Mouse (Mus musculus) midbrain, embryonic 16.5 days (tissue): ENCODE data around the gene Ccdc194. TPM values are rescaled to one million over a fixed set of nuclear protein-coding genes. Genes with fewer than 3 reads are reported as not detected.
"Not testable (repeated sequence)": the region's sequence is repeated elsewhere in the genome, so short reads cannot be mapped to it uniquely, and the experiment has no call there.

Experiments
- ATAC-seq: fragments of 200-750 bp; cut with Nextera tagmentation; 2 replicates; pipeline ENCODE4 v1.8.0; 2017; ENCODE audit warnings: moderate TSS enrichment
- H3K27ac ChIP-seq: fragments of 300-500 bp; sonication (generic); 2 replicates; pipeline ENCODE4 v1.5.1; 2014; ENCODE audit warnings: mild to moderate bottlenecking, low read length, mixed read lengths
- H3K27me3 ChIP-seq: fragments of 300-500 bp; sonication (generic); 2 replicates; pipeline ENCODE4 v1.6.1; 2014; ENCODE audit warnings: low read depth, low read length, mixed read lengths; ENCODE audit not compliant: control insufficient read depth, insufficient read depth
- H3K36me3 ChIP-seq: fragments of 300-500 bp; sonication (generic); 2 replicates; pipeline ENCODE4 v1.6.1; 2014; ENCODE audit warnings: mild to moderate bottlenecking, low read length, moderate library complexity, mixed read lengths; ENCODE audit not compliant: control insufficient read depth, insufficient read depth
- H3K4me1 ChIP-seq: fragments of 300-500 bp; sonication (generic); 2 replicates; pipeline ENCODE4 v1.6.1; 2014; ENCODE audit warnings: mild to moderate bottlenecking, low read length, mixed read lengths; ENCODE audit not compliant: control insufficient read depth, insufficient read depth
- H3K4me2 ChIP-seq: fragments of 300-500 bp; sonication (generic); 2 replicates; pipeline ENCODE4 v1.6.1; 2014; ENCODE audit warnings: mild to moderate bottlenecking, low read length, mixed read lengths
- H3K4me3 ChIP-seq: fragments of 300-500 bp; sonication (generic); 2 replicates; pipeline ENCODE4 v1.5.1; 2014; ENCODE audit warnings: low read depth, mild to moderate bottlenecking, low read length, moderate library complexity, mixed read lengths
- H3K9ac ChIP-seq: fragments of 300-500 bp; sonication (generic); 2 replicates; pipeline ENCODE4 v1.6.1; 2014; ENCODE audit warnings: low read depth, low read length, mixed read lengths
- H3K9me3 ChIP-seq: fragments of 300-500 bp; sonication (generic); replicated peaks from 2 replicates; pipeline ENCODE4 v1.6.1; 2014; ENCODE audit warnings: mild to moderate bottlenecking, low read length, mixed read lengths; ENCODE audit not compliant: control insufficient read depth, poor library complexity, severe bottlenecking
- WGBS: fragments of 180-500 bp; shearing (Covaris S2); extraction: QIAGEN DNeasy Blood & Tissue Kit; methylation state at CpG from one replicate; pipeline ENCODE4 v1.1.7; 2014; 5-methylcytosine and 5-hydroxymethylcytosine counted together
- polyA plus RNA-seq: library from polyadenylated mRNA; unstranded; fragments of >200 nt; fragmentation: Nextera tagmentation; extraction: Ambion mirVana; gene quantifications from 2 replicates; pipeline ENCODE4 v1.2.1, GENCODE M21; 2015

Gene Ccdc194
- polyA plus RNA-seq, 1 experiment from 2014 or later = not detected

DNA sequence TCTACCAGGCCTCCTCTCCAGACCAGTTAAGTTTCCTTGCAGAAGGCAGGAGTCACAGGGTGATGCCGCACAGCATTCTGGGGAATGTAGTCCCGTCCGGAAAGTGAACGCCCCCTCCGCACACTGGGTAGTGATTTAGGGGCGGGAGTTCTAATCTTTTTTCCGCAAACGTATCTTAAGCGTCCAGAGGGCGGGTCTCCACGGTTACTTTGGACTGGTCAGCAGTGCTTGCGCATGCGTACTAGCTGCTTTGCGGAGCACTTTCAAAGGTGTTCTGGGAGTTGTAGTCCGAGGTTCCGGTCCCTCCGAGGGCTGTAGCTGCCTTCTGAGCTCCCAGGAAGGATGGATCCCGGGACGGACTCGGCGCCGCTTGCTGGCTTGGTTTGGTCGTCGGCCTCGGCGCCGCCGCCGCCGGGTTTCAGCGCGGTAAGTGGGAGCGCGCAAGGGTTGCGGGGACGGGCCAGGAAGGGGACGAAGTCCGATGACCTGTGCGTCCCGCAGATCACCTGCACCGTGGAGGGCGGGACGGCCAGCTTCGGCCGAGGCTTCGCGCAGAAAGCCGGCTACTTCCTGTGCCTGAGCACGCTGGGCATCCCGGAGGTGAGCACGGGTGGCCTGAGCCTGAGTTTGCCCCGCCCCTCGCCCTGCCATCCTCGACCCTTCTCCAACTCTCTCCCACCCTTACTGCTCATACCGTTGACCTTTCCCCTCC is 17.3 kb upstream of the Ccdc194 start, which contains the start of gene Mvb12a:
Mvb12a (plus strand) TSS at position 291 of the 712 bp plus-strand sequence.
- H3K9me3 ChIP-seq = no peaks in the 10 kb centered on the region
- ATAC-seq = peak; percentile 95
- H3K4me3 ChIP-seq = peak within 1 kb of the TSS; percentile 50
- H3K9ac ChIP-seq = peak within 1 kb of the TSS; percentile 68
- peak within 1 kb of the TSS; percentile 72 for H3K4me2 ChIP-seq
- H3K36me3 ChIP-seq = peaks cover 9% of the 10 kb centered on the region
- peaks cover 10% of the 10 kb centered on the region; the same call in 1 of the 2 replicates for H3K27me3 ChIP-seq
- under 1% methylated on average over 50 of the region's 55 CpGs for whole genome bisulfite sequencing
- peak within 1 kb of the TSS; percentile 5; the same call in 1 of the 2 replicates for H3K27ac ChIP-seq
- H3K4me1 ChIP-seq = peaks cover 6% of the 10 kb centered on the region

DNA sequence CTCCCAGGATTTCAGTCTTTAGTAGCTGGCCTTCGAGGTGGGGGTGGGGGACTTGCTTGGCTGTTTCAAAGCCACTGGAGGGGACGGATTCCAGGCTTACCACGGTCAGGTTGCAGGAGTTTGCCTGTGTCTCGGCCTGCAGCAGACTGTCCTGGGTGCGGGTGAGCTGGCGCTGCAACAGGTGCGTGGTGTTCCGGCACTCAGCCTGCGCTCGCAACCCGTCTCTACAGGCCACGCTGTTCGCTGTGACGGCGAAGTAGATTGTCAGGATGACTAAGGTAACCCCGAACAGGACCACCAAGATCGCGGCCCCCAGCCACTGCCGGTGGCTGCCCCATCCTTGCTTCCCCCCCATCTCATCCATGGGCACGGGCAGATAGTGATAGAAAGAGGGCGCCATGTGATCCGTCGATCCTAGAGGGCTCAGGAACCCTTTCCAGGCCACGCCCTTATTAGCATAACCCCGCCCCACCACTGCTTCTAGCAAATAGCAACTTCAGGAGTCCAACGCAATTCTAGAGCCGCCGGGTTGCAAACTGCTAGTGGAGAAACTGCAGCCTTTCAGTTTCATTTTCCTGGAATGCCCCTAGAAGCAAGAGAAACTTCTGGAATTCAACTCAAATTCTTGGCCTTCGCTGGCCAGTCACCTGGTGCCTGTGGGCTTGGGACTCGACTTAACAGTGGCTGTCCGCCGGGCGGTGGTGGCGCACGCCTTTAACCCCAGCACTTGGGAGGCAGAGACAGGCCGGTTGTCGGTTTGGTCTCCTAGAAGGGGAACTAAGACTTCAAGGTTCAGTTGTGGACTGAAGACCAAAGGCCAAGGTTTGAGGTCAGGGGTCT is 11.7 kb upstream of the Ccdc194 start, which contains the start of gene Bst2:
Bst2 (minus strand) TSS at position 429 of the 840 bp plus-strand sequence.
- Histone ChIP-seq H3K4me2 (peak within 1 kb of the TSS; percentile 47), H3K9me3 (no peaks in the 10 kb centered on the region), H3K27ac (no peak within 1 kb of the TSS), H3K27me3 (peaks cover 23% of the 10 kb centered on the region), H3K36me3 (no peaks in the 10 kb centered on the region), H3K4me1 (peaks cover 7% of the 10 kb centered on the region; the same call in 1 of the 2 replicates), H3K4me3 (peak within 1 kb of the TSS; percentile 22), H3K9ac (0 out of 2 replicates have a peak within 1 kb of the TSS, but pooled peaks have one; percentile 7)
- WGBS = 3% methylated on average over 37 of the region's 37 CpGs
- no peak for ATAC-seq

DNA sequence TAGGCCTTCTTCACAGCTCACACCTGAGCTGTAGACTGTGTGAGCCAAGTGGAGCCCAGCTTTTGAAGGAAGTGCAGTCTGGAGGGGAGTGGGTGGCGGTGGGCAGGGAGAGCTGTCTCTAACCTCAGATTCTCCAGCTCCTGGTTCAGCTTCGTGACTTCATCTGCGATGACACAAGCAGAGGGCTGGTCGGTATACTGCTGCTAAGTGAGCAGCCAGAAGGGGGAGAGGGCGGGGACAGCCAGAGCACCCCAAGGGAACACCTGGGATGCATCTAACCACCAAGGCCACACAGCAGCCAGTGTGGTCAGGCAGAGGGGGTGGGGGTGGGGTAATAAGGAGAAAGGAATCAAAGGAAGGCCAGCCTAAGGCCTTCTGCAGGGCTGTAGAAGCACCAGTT is 10.2 kb upstream of the Ccdc194 start:
- H3K9me3 ChIP-seq = no peaks in the 10 kb centered on the region
- no peaks in the 10 kb centered on the region for H3K36me3 ChIP-seq
- H3K9ac ChIP-seq = no peak overlapping the region
- no peak for ATAC-seq
- H3K27ac ChIP-seq = no peak overlapping the region
- no peak overlapping the region for H3K4me2 ChIP-seq
- H3K4me3 ChIP-seq = no peak overlapping the region
- WGBS = 71% methylated on average over 5 of the region's 5 CpGs
- H3K27me3 ChIP-seq = peaks cover 23% of the 10 kb centered on the region
- peaks cover 7% of the 10 kb centered on the region; the same call in 1 of the 2 replicates for H3K4me1 ChIP-seq

DNA sequence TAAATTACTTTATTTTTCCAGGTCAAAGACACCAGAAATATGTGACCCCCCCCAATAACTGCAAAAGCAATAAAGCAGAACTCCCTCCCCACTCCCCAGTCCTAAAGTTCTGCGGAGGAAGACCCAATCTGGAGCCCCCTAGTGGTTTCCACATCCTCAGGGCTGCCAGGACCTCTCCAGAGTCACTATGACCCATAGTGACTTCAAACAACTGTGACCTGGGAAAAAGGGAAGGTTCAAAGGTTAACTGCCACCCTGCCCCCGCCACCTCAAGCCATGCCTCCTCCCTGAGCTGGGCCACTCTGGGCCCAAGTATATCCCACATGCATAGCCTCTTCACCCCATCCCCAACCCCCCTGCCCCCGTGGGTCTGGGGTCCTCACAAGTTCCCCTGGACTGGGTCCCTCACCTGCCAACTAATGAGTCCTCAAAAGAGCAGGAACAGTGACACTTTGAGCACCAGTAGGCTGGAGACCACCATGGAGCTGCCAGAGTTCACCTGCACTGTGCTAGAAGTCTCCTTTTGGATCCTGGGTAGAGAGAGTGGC is 8.8 kb upstream of the Ccdc194 start:
- no peak overlapping the region for H3K9ac ChIP-seq
- ATAC-seq = no peak
- no peaks in the 10 kb centered on the region for H3K36me3 ChIP-seq
- H3K4me3 ChIP-seq = no peak overlapping the region
- H3K4me1 ChIP-seq = peaks cover 7% of the 10 kb centered on the region; the same call in 1 of the 2 replicates
- 40% methylated on average over 3 of the region's 3 CpGs for WGBS
- no peak overlapping the region for H3K27ac ChIP-seq
- H3K9me3 ChIP-seq = no peaks in the 10 kb centered on the region
- no peak overlapping the region for H3K4me2 ChIP-seq
- H3K27me3 ChIP-seq = peaks cover 20% of the 10 kb centered on the region

DNA sequence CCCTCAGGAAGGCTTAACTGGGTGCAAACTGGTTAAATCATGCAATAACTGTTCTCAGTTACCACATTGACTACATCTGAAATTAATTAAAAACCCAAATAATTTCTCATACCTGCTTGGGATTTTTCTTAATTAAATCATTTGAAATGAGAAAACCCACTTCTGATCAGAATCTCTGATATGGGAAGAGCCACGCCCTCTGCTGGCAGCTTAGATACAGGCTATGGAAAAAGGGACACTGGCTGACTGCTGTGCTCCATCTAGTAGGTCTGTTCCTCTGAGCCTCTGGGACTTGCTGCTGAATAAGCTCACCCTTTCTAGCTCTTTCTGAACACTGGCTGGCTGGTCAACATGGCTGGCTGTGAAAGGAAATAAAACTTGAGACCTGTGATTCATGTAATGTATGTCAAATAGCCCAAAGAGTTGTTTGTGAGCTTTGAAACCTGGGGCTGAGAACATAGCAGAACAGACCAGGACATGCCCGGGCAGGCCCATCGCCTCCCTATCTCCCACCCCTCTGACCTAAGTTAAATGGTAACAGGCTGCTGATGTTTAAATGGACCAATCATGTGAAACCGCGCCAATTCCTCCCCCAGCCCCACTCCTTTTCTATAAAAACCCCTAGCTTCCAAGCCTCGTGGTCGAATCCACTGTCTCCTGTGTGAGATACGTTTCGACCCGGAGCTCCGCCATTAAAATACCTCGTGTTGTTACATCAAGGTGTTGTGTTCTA is 5.4 kb upstream of the Ccdc194 start:
- not testable (repeated sequence) for H3K9me3 ChIP-seq, H3K9ac ChIP-seq, H3K27ac ChIP-seq, H3K4me2 ChIP-seq, H3K4me1 ChIP-seq, H3K36me3 ChIP-seq, ATAC-seq, H3K4me3 ChIP-seq
- H3K27me3 ChIP-seq = peaks cover 13% of the 10 kb centered on the region
- WGBS = 71% methylated on average over 5 of the region's 12 CpGs

DNA sequence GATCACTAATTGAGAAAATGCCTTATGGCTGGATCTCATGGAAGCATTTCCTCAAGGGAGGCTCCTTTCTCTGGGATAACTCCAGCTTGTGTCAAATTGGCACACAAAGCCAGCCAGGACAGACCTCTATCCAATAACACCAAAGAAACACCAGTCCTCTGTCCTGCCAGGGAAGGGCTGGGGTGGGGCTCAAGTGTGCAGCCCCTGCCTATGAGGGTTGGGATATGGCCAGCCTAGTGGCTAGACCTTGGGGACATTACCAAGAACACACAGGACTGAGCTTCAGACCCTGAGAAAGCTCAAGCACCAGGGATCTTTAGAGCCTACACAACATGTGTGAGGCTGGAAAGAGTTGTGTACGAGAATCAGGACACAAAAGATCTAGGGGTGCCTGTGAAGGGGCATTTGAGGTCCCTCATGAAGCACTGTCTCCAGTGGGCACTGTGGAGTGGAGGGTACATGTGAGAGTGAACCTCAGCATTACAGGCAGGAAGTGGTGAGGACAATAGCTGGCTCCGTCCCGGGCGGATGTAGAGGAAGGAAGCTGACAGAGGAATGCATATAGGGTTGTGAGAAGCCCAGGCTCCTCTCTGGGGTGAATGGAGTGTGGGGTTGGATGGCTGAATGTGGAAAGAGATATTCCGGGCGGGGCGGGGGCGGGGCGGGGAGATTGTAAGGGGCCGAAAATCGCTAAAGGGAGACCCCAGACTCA is 3.0 kb upstream of the Ccdc194 start:
- Histone ChIP-seq H3K4me1 (peaks cover 3% of the 10 kb centered on the region; the same call in 1 of the 2 replicates), H3K36me3 (no peaks in the 10 kb centered on the region), H3K9ac (no peak overlapping the region), H3K27ac (no peak overlapping the region), H3K27me3 (peaks cover 22% of the 10 kb centered on the region), H3K4me2 (no peak overlapping the region), H3K4me3 (no peak overlapping the region), H3K9me3 (no peaks in the 10 kb centered on the region)
- no peak for ATAC-seq
- 89% methylated on average over 11 of the region's 11 CpGs for WGBS

DNA sequence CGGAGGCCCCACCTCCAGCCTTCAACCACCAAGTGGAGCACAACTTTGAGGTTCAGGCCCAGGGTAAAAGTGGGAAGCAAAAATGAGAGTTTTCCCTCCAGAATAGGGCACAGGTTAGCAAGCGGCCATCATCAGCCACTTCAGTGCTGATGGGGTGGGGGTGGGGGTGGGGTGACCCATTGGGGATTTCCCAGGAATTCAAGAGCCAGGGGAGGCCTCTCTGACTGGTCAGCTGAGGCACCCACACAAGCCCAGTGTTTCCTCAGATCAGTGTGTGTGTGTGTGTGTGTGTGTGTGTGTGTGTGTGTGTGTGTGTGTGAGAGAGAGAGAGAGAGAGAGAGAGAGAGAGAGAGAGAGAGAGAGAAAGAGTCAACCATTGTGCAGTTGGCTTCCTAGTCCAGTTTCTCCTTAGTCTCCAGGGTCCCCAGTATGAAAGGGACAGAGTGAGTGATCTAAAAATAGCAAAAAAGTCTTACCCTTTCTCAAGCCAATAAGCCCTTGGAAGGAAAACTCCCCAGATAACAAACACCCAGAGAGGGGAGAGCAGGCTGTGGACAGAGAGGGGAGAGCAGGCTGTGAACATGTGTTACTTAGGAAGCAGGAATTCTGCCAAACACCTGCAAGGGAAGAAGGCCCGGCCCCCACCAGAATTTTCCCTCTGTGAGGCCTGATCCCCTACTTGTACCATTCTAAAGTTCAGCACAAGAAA is 1.8 kb upstream of the Ccdc194 start:
- peaks cover 3% of the 10 kb centered on the region; the same call in 1 of the 2 replicates for H3K4me1 ChIP-seq

More for the DNA sequence above, 1.8 kb upstream of the Ccdc194 start:
- Histone ChIP-seq H3K27ac (no peak overlapping the region; the same call in 1 of the 2 replicates), H3K36me3 (no peaks in the 10 kb centered on the region), H3K9me3 (no peaks in the 10 kb centered on the region), H3K4me3 (no peak overlapping the region), H3K9ac (no peak overlapping the region), H3K4me2 (no peak overlapping the region), H3K27me3 (peaks cover 22% of the 10 kb centered on the region)
- no peak for ATAC-seq
- WGBS = 44% methylated on average over 3 of the region's 3 CpGs
